Mouse (Mus musculus) C2C12 (cell line): ENCODE measurements around the gene Krt9.

ENCODE experiments used
- CTCF ChIP-seq: IDR thresholded peaks from one replicate; pipeline ENCODE4 v1.5.1; 2011; ENCODE audit not compliant: control insufficient read depth, insufficient read depth, insufficient read length
- MYOG ChIP-seq: IDR thresholded peaks from one replicate; pipeline ENCODE4 v1.6.1; 2011; ENCODE audit not compliant: control insufficient read depth, insufficient read length; ENCODE audit errors: extremely low read depth

DNA sequence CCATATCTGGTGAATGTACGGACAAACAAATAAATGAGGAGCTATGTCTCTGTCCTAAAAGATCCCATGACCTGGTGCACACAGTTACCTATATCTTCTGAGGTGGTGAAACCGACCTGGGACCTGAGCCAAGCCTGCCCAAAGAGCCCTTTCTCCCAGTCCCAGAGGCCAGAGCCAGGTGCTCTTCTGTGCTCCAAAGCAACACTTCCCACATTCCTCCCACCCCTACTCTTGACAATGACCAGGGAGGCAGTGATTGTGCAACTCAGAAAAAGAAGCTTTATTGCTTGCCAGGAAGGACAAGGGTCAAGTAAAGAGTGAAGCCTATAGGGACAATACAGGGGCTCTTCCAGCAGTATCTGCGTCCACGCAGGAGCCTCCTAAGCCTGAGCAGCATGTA is 9.9 kb upstream of the Krt9 start:
- TF ChIP-seq MYOG (no peak), CTCF (no peak)
